Mouse (Mus musculus) erythroblast, adult 5-6 weeks (primary cell): ENCODE data around the gene Ctsg. TPM values are rescaled to one million over a fixed set of nuclear protein-coding genes. Genes with fewer than 3 reads are reported as not detected.
"Not testable (repeated sequence)": the region's sequence is repeated elsewhere in the genome, so short reads cannot be mapped to it uniquely, and the experiment has no call there.

Experiments
- ATAC-seq: replicated peaks from 2 replicates; pipeline ENCODE4 v1.8.0; 2016; ENCODE audit warnings: moderate number of reproducible peaks, mild to moderate bottlenecking, moderate TSS enrichment, inconsistent platforms; ENCODE audit not compliant: poor library complexity, low FRiP score, severe bottlenecking
- total RNA-seq, 2 experiments: library from RNA; stranded (forward) in 1 of 2; stranded (reverse) in 1 of 2; fragments of 150-400 nt in 1 of 2; fragments of 200-764, 138-1000 nt in 1 of 2; gene quantifications; 2 replicates each; pipeline versions ENCODE4 v1.2.3 to v1.2.4; 2015 to 2017; ENCODE audit warnings: low replicate concordance in 2 of 2

The Ctsg gene
- total RNA-seq (2015; ENCODE audit: low replicate concordance) (413 and 487 TPM in 2 replicates), total RNA-seq (2017; ENCODE audit: low replicate concordance) (257 and 291 TPM in 2 replicates)

GRCm38 (mm10) chr14:56102386-56102785 lies at the start of gene Ctsg:
Gene Ctsg, minus strand, starts transcription at chr14:56102574.
- no peak for ATAC-seq

GRCm38 (mm10) chr14:56133675-56134074 lies 31.3 kb upstream of the Ctsg start:
- ATAC-seq: not testable (repeated sequence)

- ATAC-seq: not testable (repeated sequence)
These were observed 30.1 kb upstream of the Ctsg start, which contains the start of gene Gzmd for GRCm38 (mm10) chr14:56132508-56132907. Gene Gzmd, minus strand, starts transcription at chr14:56132608.

- no peak for ATAC-seq
These were observed 26.0 kb upstream of the Ctsg start for GRCm38 (mm10) chr14:56128341-56128740.

GRCm38 (mm10) chr14:56123516-56123915 lies 21.1 kb upstream of the Ctsg start:
- no peak for ATAC-seq

GRCm38 (mm10) chr14:56120525-56120924 lies 18.2 kb upstream of the Ctsg start, which contains the start of gene Gzme:
Gene Gzme, minus strand, starts transcription at chr14:56120625.
- no peak for ATAC-seq

- not testable (repeated sequence) for ATAC-seq
These were observed 13.3 kb upstream of the Ctsg start for GRCm38 (mm10) chr14:56115531-56116310.

GRCm38 (mm10) chr14:56105447-56106180 lies 3.2 kb upstream of the Ctsg start:
- no peak for ATAC-seq

GRCm38 (mm10) chr14:56105016-56105415 lies 2.6 kb upstream of the Ctsg start:
- ATAC-seq: no peak

- ATAC-seq: no peak
These were observed 1.1 kb upstream of the Ctsg start for GRCm38 (mm10) chr14:56103452-56103851.

GRCm38 (mm10) chr14:56098940-56099339 lies 3.4 kb downstream of the Ctsg start:
- no peak for ATAC-seq

- ATAC-seq: no peak
These were observed 4.8 kb downstream of the Ctsg start for GRCm38 (mm10) chr14:56097597-56097996.

GRCm38 (mm10) chr14:56093353-56093752 lies 9.0 kb downstream of the Ctsg start:
- ATAC-seq: no peak

GRCm38 (mm10) chr14:56086711-56087110 lies 15.7 kb downstream of the Ctsg start:
- ATAC-seq: no peak

- no peak for ATAC-seq
These were observed 17.2 kb downstream of the Ctsg start, which contains the start of gene Mcpt8 for GRCm38 (mm10) chr14:56085167-56085566. Gene Mcpt8, minus strand, starts transcription at chr14:56085273.

GRCm38 (mm10) chr14:56082016-56082415 lies 20.4 kb downstream of the Ctsg start:
- no peak for ATAC-seq

- ATAC-seq: not testable (repeated sequence)
These were observed 40.2 kb downstream of the Ctsg start, which contains the start of gene Mcpt4 for GRCm38 (mm10) chr14:56062213-56062612. Gene Mcpt4, minus strand, starts transcription at chr14:56062313.

- ATAC-seq: no peak
These were observed 44.7 kb downstream of the Ctsg start for GRCm38 (mm10) chr14:56057722-56058121.

- no peak for ATAC-seq
These were observed 47.0 kb downstream of the Ctsg start for GRCm38 (mm10) chr14:56055408-56055807.
